Mouse (Mus musculus) T-cell, adult 2 months (primary cell): ENCODE data around the gene Btg2.

Experiments used
- DNase-seq: peaks from one replicate; pipeline ENCODE4 v3.0.0; 2022; ENCODE audit warnings: low spot score

The Btg2 gene

DNA sequence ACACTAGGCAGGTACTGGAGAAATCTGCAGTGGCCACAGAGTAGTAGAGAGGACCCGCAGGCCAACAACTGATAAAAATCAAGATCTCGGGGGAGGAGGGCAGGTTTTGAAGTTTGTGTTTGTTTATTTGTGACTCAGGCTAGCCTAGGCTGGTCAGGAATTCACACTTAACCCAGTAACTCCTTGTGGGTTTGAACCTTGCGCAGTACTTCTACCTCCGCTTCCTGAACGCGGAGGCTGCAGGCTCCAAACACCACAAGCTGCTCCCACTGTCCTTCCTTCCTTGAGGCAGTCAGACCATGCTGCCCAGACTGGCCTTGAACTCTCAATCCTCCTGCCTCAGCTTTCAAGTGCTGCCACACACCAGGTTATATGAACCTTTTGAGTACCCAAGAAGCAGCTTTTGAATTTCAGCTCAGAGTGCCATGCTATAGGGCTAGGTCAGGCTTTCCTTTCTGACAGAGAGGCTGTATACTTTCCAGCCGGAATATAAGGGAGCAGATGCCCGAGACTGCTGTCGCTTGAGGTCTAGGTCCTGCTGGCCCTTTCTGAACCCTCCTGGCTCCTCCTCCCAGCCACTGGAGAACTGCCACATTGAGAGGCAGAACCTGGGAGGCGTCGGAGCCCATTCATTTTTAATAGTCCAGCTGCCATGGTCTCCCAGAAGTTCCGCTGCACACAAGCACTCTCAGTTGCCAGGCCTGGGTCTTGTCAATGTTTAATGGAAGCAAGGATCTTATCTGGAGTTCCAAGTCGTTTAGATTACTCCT is 19.2 kb upstream of the Btg2 start:
- no peak for DNase-seq

- DNase-seq = no peak
Measured at GRCm38 (mm10) chr1:134097080-134097855, 18.3 kb upstream of the Btg2 start.

- no peak for DNase-seq
Measured at GRCm38 (mm10) chr1:134096264-134096934, 17.5 kb upstream of the Btg2 start.

DNA sequence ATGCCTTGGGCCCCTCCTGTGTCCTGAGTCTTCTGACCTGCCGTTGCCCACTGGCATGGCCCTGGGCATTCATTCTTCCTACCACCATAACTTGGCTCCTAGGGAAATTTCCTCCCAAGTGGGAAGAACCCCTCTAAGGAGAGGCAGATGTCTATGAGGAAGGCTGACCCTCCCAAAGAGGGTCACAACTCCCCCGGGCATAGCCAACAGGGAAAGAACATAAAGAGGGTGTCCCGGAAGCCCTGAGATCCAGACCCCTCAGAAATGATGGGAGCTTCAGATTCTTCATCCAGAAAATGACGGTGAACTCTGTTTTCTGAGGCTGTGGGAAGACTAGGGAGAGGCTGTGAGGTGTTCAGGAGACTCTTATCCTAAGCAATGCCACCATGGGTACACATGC is 16.8 kb upstream of the Btg2 start:
- DNase-seq = no peak

DNA sequence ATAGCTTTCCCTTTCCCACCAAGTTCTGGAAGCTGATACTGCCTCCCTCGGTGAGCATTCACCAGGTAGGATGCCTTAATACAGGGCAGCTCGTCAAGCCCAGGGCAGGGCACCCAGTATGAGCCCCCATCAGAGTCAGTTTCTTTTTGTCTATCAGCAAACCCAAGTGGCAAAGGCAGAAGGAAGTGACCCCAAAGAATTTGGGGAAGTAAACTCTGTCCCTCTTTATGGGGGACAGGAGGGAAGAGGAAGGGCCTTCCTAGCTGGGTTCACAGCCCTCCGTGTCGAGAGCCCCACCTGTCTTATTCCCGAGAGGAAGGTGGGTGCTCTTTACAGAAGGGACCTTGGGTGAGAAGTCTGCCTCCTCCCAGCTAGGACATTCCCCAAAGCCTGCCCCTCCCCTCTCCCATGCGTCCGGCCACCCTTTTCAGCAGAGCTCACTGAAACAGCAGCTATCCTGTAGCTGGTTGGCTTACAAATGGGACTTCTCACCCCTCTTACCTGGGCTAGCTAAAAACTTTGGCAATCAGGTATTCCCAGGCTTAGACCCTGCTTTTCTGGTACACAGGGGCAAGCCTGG is 16.2 kb upstream of the Btg2 start:
- no peak for DNase-seq

DNA sequence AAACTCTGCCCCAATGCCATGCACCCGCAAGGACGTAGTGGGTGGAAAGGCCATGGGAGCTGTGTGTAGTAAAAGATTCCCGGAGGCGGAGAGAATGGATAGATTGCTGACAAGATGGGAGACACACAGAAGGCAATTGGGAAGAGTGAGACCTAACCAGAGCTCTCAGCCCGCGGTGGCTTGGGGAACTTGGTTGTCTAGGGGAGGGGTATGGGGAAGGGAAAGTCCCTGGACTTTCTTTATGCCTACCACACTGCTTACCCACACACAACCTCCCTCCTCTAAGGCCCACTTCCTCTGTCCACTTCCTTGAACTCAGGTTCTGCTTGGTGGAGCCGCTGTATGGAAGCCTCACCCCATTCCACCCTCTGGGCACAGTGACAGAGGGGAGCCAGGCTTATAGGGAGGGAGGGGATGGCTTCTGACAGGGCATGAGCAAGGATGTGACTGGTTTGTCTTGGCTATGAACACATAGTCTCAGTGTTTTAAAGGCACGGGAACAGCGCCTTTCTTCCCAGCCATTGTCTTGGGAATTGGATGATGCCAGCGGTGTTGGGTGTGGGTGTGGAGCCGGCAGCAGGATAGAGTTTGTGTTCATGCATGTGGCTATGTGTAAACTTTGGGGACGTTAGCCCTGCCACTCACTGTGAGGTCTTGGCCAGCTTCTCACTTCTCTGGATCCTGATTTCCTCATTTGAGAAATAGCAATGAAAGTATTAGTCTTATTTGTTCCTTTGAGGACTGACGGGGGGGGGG is 15.0 kb upstream of the Btg2 start:
- DNase-seq = peak; percentile 71

DNA sequence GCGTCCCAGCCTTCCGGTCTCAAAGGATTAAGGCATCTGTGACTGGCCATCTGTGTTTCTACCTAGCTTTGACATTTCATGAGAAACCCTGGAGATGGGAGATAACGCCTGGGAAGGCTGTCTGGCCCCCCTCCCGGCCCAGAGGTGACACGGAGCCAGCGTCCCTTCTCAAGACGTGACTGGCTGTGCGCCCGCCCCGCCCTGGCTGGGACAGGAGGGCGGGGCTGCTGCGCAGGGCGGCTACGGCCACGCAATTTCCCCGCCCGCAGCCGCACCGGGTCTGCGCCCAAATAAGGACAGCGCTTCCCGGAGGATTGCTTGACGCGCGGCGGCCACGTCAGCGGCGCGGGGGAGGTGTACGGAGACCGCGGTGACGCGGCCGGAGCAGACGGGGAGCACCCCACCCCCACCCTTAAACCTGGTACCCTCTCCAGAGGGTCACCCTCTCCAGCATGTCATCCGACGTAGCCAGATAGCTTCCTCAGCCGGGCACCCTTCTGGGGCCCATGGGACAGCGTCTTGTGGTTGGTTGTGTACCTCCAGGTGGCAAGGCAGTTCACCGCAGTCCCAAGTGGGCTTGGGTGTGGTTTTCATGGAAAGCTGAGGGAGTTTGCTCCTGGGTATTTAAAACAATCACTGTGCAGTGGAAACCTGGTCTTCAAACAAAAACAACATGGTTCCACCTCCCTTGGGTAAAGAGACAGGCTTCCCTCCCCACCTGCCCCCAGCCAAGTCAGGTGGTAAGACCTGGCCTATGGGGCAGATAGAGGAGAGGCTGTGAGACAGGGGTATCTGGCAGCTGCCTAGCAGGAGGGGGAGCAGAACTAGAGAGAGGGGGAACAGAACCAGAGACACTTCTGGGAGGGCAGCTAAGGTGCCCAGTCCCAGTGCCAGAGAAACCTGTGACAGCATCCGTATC is 14.2 kb upstream of the Btg2 start:
- peak; percentile 96 for DNase-seq

DNA sequence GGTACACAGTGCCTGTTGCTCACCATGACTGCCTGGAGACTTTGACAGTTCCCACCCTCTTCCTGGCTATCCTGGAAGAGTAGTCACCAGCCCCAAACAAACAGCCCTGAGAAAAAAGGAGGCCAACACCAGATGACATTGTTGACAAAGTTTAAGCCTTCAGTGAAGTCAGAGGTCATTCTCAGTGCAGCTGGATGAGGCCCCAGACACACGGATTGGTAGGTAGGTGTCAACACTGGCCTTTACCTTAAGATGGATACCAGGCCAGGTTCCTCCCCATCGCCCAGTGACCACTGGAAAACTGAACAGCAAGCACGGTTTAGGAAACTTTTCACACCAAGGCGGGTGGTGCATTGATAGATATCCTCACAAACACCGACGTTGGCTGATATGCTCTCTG is 13.4 kb upstream of the Btg2 start:
- DNase-seq = no peak

DNA sequence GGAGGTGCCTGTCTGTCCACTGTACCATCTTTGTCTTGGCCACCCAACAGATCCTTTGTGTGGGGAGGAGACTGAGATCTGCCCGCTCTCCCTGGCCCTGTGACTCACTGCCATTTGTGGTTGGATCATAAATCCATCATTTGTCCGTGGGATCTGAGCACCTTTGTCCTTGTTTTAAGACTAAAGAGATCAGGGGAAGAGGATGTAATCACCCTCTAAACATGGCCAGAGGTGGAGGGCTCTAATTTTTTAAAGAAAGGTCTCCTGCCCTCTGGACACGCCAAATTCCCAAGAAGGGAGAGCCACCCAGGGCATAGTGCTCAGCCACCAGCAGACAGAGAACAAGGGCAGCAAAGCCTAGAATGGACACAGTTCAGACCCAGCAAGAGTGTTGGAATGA is 12.9 kb upstream of the Btg2 start:
- DNase-seq = no peak

- no peak for DNase-seq
Measured at GRCm38 (mm10) chr1:134089074-134089473, 10.2 kb upstream of the Btg2 start.

DNA sequence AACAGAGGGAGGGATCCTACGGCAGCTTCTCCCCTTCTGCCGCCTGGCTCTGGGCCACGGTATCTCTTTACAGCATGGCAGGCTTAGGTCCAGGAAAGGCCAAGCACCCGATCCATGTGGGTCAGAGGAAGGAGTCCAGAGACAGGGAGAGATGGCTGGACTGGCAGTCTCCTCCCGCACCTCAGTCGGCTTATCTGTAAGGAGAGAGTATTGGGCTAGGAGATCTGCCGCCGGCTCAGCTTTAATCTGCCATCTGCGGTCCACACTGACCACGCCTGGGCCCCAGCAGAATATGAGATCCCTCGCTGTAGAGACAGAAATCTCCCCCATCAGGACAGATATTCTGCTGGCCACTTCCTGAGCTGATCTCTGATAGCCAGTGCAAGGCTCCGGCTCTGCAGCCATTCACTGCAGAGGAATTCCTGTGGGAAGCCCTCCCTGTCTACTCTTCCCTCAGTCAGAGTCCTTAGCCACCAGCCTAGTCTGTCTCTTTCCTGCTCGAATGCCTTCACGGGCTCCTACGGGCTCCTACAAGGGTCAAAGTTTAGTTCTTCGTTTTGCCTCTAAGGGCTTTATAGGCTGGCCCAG is 8.0 kb upstream of the Btg2 start:
- DNase-seq = no peak

DNA sequence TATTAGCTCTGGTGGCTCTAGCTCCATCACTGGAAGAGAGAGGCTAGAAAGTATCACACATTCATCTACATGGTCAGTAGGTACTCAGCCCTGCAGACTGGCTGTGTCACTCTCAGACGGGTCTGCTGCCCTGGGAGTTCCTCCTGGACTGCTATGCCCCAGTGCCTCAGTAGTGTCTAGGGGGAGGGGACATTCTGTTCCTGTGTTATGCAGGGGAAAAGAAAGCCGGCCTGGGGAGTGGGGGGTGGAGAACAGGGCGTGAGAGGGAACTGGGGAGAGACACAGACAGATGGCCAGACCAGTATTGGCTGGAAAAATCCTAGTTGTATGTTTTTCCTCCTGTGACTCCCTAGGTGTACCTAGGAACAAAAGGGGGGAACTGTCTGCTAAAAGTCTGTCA is 7.1 kb upstream of the Btg2 start:
- no peak for DNase-seq

DNA sequence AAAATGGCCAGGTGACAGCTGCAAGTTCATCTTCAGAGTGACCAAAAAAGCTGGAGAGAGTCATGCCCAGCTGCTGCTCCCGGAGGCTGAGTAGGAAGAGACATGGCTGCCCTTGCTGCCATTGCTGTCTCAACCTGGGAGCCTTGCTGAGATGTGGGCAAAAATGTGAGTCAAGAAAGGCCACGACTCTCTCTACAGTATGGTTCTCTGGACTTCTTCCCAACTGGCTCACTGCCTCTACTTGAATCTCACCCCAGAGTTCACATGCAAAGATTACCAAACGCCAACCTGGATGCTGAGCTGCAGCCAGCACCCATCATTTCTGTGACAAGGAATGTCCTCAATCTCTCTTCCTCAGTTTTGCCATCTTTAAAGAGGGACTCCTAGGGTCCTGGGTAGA is 5.2 kb upstream of the Btg2 start:
- DNase-seq = no peak

DNA sequence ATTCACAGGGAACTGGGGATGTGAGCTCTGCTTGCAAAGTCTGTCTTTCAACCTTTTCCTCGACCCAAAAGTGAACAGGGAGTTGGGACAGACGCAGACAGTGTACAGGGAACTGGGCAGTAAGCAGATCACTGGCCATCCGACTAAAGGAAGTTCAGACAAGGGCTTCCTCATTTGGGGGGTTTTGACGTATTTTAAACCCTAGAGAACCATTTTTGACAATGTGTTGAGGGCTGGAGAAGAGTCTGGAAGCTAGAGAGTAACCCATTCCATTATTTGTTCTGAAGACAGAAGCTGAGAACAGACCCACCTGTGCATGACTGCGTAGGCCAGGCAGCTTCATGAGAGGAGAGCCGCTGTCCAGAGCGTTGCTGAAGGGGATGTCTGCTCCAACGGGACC is 4.8 kb upstream of the Btg2 start:
- no peak for DNase-seq

GRCm38 (mm10) chr1:134082987-134083516 is 4.1 kb upstream of the Btg2 start:
- DNase-seq = peak; percentile 66

DNA sequence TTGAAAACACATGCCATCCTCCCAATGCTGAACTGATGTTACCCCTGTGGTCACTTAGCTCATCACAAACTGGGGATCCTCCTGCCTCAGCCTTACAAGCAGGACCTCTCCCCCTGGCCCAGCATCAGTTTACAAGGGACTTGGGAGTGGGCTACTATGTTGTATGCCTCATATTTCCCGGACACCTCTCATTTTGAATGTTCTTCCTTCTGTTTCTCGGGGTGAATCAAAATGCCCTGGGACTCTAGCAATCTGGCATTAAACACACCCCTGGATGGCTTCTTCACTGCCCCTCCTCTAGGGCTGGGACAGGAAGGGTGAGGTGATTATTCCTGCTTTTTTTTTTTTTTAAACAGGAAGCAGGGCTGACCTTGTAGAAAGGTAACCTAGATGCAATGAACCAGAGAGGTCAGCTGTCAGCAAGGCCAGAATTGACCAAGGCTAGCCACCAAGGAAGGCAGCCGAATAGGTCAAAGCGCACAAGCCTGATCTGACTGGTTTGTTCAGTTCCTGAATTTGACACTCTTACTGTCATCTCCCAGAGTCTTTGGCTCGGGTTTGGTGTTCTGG is 2.0 kb upstream of the Btg2 start:
- no peak for DNase-seq

- no peak for DNase-seq
Measured at GRCm38 (mm10) chr1:134080406-134080805, 1.5 kb upstream of the Btg2 start.

DNA sequence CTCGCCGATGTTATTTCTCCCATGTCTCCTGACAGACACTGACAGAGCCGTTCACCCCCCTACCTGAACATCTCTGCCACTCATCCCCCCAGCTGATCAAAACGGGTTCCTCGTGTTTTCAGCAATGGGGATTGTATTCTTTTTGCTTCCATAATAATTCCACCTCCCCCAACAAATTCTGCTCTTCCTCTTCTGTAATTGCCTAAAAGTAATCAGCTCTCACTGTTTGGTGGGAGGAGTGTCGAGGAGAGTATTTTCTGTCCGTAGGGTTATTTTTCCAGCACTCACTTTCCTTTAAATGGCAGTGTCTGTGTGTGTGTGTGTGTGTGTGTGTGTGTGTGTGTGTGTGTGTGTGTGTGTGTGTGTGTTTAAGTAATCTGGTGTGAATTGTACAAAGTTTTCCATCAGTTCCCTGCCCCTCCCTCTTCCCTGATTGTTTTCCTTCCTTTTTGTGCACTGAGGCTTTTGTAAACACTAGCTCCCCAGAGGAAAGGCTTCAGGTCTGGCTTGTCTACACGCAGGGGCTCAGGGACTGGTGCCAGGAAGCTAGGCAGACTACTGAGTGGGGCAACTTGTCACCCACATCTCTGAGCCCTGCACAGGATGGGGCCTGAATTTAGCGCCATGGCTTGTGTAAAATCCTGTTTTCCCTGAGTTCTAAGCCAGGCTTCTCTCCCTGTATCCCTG is 700 bp upstream of the Btg2 start:
- peak; percentile 60 for DNase-seq
